Mouse (Mus musculus): ENCODE data around the gene Siah2. TPM values are rescaled to one million over a fixed set of nuclear protein-coding genes. Genes with fewer than 3 reads are reported as not detected.

Siah2 gene
- polyA plus RNA-seq, 1 experiment from 2014 or later, result 7.4 TPM

DNA sequence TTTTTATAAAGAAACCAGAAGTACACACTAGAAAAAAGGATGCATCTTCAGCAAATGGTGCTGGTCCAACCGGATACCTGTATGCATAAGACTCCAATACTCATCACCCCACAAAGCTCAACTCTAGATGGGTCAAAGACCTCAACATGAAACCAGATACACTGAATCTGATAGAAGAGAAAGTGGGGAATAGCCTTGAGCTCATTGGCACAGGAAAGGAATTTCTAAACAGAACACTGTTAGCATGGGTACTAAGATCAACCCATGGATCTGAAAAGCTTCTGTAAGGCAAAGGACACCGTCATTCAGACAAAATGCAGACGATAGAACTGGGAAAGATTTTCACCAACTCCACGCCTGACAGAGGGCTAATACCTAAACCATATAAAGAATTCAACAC lies 3.6 kb downstream of the Siah2 start:
- Histone ChIP-seq H3K9ac (no peak overlapping the region), H3K4me2 (no peak overlapping the region), H3K27me3 (ENCODE audit: insufficient read depth, low read length) (no peaks in the 10 kb centered on the region), H3K27ac (ENCODE audit: low read depth) (no peak overlapping the region), H3K9me3 (ENCODE audit: low read depth, low read length) (no peaks in the 10 kb centered on the region), H3K4me1 (ENCODE audit: insufficient read depth) (no peaks in the 10 kb centered on the region), H3K4me3 (ENCODE audit: low read depth, low read length) (no peak overlapping the region), H3K36me3 (ENCODE audit: insufficient read depth) (no peaks in the 10 kb centered on the region)
- ATAC-seq (ENCODE audit: insufficient read depth), result no peak
- no peak for TF ChIP-seq CTCF (IDR thresholded peaks at IDR 0.05; ENCODE audit: low read depth)
- WGBS, result 92% methylated on average over 4 of the region's 4 CpGs
- no peak for DNase-seq

DNA sequence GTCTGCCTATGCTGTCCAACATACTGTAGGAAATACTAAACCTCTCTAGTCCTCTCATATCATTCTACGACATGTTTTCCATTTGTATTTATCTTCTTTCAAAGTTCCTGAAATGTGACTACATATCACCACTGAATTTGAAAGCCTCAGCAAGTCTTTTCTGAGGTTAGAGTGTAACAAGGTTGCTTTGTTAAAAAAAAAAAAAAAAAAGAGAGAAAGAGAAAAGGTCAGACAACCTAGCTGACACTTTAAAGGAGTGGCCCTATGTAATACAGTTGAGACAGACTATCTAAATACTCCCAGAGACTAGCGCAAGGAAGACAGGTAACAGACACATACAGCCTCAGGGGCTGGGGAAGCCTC lies 5.3 kb downstream of the Siah2 start:
- no peak overlapping the region for H3K27ac ChIP-seq (ENCODE audit: low read depth)
- no peaks in the 10 kb centered on the region for H3K9me3 ChIP-seq (ENCODE audit: low read depth, low read length)
- no peak overlapping the region for H3K4me2 ChIP-seq
- DNase-seq (no peak), ATAC-seq (ENCODE audit: insufficient read depth) (no peak)
- no peak overlapping the region for H3K4me3 ChIP-seq (ENCODE audit: low read depth, low read length)
- H3K9ac ChIP-seq, result no peak overlapping the region
- H3K4me1 ChIP-seq (ENCODE audit: insufficient read depth), result 0 out of 2 replicates have a peak, but pooled peaks cover 2% of the 10 kb centered on the region
- TF ChIP-seq CTCF (IDR thresholded peaks at IDR 0.05; ENCODE audit: low read depth), result no peak
- no peaks in the 10 kb centered on the region for H3K27me3 ChIP-seq (ENCODE audit: insufficient read depth, low read length)
- WGBS, result 74% methylated on average over 2 of the region's 2 CpGs
- H3K36me3 ChIP-seq (ENCODE audit: insufficient read depth), result no peaks in the 10 kb centered on the region

DNA sequence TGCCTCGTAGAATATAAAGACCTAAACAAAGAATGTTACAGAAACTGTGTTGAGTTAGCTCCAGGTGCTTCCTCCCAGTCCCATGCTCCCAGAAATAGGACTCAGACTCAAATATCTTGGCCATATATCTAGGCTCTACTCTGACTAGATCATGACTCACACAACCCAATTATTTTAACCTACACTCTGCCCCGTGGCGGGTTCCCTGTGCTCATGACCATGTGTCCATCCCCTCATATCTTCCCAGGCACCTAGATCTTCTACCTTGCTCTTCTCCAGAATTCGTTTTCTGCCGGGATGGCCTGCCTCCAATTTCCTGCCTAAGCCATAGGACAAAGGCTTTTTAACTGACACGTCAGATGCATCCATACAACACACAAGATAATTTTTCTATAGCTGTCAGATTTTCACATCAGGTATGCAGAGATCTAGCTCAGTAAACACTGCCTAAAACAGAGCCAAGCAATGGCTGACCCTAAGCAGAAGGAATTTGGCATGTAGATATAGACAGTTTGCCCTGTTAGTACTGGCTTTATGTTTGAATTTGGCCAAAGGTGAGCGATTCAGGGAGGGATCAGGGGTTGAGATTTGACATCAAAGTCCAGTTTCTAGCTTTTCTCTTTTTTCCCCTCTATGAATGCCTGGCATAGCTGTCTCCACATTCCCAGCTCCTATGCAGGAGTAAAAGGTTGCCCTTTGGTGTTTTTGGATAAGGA lies 5.8 kb downstream of the Siah2 start:
- no peak for DNase-seq
- no peak overlapping the region for H3K27ac ChIP-seq (ENCODE audit: low read depth)
- no peak for ATAC-seq (ENCODE audit: insufficient read depth)
- H3K9me3 ChIP-seq (ENCODE audit: low read depth, low read length), result no peaks in the 10 kb centered on the region
- 78% methylated on average over 7 of the region's 7 CpGs for WGBS
- no peak for TF ChIP-seq CTCF (IDR thresholded peaks at IDR 0.05; ENCODE audit: low read depth)
- H3K9ac ChIP-seq, result no peak overlapping the region
- H3K4me1 ChIP-seq (ENCODE audit: insufficient read depth), result 0 out of 2 replicates have a peak, but pooled peaks cover 4% of the 10 kb centered on the region
- H3K4me2 ChIP-seq, result no peak overlapping the region
- no peak overlapping the region for H3K4me3 ChIP-seq (ENCODE audit: low read depth, low read length)
- no peaks in the 10 kb centered on the region for H3K27me3 ChIP-seq (ENCODE audit: insufficient read depth, low read length)
- H3K36me3 ChIP-seq (ENCODE audit: insufficient read depth), result no peaks in the 10 kb centered on the region

DNA sequence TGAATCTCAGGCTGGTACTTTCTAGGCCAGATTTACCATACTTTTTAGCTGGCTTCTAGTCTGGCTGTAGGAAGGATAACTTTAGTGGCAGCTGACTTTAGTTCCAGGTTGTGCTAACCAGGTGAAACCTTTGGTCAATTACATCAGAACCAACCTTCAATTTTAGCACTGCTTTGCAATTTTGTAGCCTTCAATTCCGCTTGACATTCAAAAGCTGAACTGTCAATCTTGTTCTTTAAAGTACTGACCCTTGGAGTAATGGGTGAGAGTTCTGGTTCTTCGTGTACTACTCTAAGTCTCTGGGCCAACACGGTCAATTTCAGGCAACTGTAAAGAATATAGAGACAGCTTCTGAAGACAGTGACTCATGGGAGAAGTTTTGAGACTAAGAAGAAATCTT lies 6.8 kb downstream of the Siah2 start:
- H3K4me2 ChIP-seq, result no peak overlapping the region
- H3K36me3 ChIP-seq (ENCODE audit: insufficient read depth), result no peaks in the 10 kb centered on the region
- H3K27ac ChIP-seq (ENCODE audit: low read depth), result no peak overlapping the region
- WGBS, result 85% methylated on average over 3 of the region's 3 CpGs
- H3K4me1 ChIP-seq (ENCODE audit: insufficient read depth), result 0 out of 2 replicates have a peak, but pooled peaks cover 4% of the 10 kb centered on the region
- ATAC-seq (ENCODE audit: insufficient read depth) (no peak), DNase-seq (no peak)
- no peaks in the 10 kb centered on the region for H3K9me3 ChIP-seq (ENCODE audit: low read depth, low read length)
- no peak overlapping the region for H3K4me3 ChIP-seq (ENCODE audit: low read depth, low read length)
- H3K27me3 ChIP-seq (ENCODE audit: insufficient read depth, low read length), result no peaks in the 10 kb centered on the region
- H3K9ac ChIP-seq, result no peak overlapping the region
- no peak for TF ChIP-seq CTCF (IDR thresholded peaks at IDR 0.05; ENCODE audit: low read depth)

DNA sequence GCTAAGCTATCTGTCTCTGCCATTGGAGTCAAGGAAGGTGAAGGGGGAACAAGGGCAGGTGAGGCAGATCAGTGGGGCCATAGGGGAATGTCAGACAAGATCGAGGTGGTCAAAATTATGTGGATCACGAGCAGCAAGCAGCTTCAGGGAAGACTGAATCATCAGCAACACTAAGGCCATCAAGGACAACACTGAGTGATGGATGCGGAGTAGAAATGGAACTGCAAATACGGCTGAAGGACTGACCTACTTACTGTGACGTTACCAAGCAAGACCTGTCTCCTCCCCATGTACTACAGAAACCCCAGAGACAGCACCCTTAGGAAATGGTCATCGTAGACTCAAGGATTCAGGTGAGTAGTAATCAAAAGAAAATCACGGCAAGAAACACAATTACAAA lies 8.9 kb downstream of the Siah2 start:
- WGBS, result 69% methylated on average over 7 of the region's 7 CpGs
- DNase-seq (no peak), ATAC-seq (ENCODE audit: insufficient read depth) (no peak)
- Histone ChIP-seq H3K4me2 (no peak overlapping the region), H3K9me3 (ENCODE audit: low read depth, low read length) (no peaks in the 10 kb centered on the region), H3K27me3 (ENCODE audit: insufficient read depth, low read length) (no peaks in the 10 kb centered on the region), H3K9ac (no peak overlapping the region), H3K36me3 (ENCODE audit: insufficient read depth) (no peaks in the 10 kb centered on the region), H3K27ac (ENCODE audit: low read depth) (no peak overlapping the region), H3K4me3 (ENCODE audit: low read depth, low read length) (no peak overlapping the region), H3K4me1 (ENCODE audit: insufficient read depth) (peaks cover 6% of the 10 kb centered on the region)
- no peak for TF ChIP-seq CTCF (IDR thresholded peaks at IDR 0.05; ENCODE audit: low read depth)

DNA sequence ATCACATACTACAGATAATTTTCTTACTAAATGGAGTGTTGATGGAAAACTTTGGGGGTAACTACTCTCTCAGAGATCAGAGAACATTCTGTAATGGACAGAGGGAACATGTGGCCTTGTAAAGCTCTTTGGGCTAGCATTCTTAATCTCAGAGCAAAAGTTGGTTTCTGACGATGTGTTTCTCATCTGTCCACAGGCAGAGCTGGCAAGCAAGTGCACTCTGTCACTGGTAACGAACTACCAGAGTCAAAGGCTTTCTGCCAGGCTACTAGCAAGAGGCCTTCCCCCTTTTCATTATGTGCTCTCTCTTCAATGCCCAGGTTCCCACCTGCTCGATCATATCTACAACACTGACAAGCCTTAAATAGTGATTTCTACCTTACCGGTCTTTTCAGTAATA lies 9.9 kb downstream of the Siah2 start:
- H3K4me1 ChIP-seq (ENCODE audit: insufficient read depth), result peaks cover 8% of the 10 kb centered on the region
- DNase-seq, result peak; percentile 9
- ATAC-seq (ENCODE audit: insufficient read depth), result no peak
- TF ChIP-seq CTCF (IDR thresholded peaks at IDR 0.05; ENCODE audit: low read depth), result no peak
- no peak overlapping the region for H3K27ac ChIP-seq (ENCODE audit: low read depth)
- no peaks in the 10 kb centered on the region for H3K36me3 ChIP-seq (ENCODE audit: insufficient read depth)
- no peak overlapping the region for H3K9ac ChIP-seq
- H3K27me3 ChIP-seq (ENCODE audit: insufficient read depth, low read length), result no peaks in the 10 kb centered on the region
- no peak overlapping the region for H3K4me3 ChIP-seq (ENCODE audit: low read depth, low read length)
- 49% methylated on average over 4 of the region's 4 CpGs for WGBS
- H3K9me3 ChIP-seq (ENCODE audit: low read depth, low read length), result no peaks in the 10 kb centered on the region
- no peak overlapping the region for H3K4me2 ChIP-seq

DNA sequence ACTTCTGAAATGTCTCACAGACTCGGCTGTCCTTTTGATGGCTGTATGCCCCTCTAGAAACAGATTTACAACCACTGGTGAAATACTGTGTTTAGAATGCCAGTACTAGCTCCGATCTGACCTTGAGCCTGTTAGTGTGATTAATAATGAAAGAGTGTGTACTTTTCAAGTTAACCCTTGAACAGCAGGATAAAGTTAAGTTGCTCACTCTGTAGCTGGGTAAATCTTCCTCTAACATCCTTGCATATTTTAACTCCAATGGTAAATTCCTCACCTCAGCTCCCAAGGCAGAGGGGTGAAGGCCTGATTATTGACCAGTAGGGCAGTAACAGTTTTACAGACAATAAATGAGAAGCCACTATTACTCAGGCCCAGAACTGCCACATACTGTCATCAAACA lies 10.4 kb downstream of the Siah2 start:
- Histone ChIP-seq H3K36me3 (ENCODE audit: insufficient read depth) (no peaks in the 10 kb centered on the region), H3K27ac (ENCODE audit: low read depth) (no peak overlapping the region), H3K9ac (no peak overlapping the region), H3K4me3 (ENCODE audit: low read depth, low read length) (no peak overlapping the region), H3K27me3 (ENCODE audit: insufficient read depth, low read length) (no peaks in the 10 kb centered on the region), H3K4me2 (no peak overlapping the region), H3K9me3 (ENCODE audit: low read depth, low read length) (no peaks in the 10 kb centered on the region), H3K4me1 (ENCODE audit: insufficient read depth) (peaks cover 8% of the 10 kb centered on the region)
- no peak for ATAC-seq (ENCODE audit: insufficient read depth)
- WGBS, result 12% methylated on average over 2 of the region's 2 CpGs
- no peak for TF ChIP-seq CTCF (IDR thresholded peaks at IDR 0.05; ENCODE audit: low read depth)
- no peak for DNase-seq
